Mouse (Mus musculus) adrenal gland, postnatal 4 days (tissue): ENCODE measurements around the gene Ihh. TPM values are rescaled to one million over a fixed set of nuclear protein-coding genes. Genes with fewer than 3 reads are reported as not detected.

ENCODE experiments used
- DNase-seq, 2 experiments: peaks; one replicate each; pipeline ENCODE4 v3.0.0; 2021 to 2022; ENCODE audit warnings: low spot score in 2 of 2, mixed read lengths in 2 of 2
- microRNA-seq: library from miRNA; unstranded; fragments of <30 nt; microRNA quantifications from one replicate; pipeline ENCODE4 v1.2.0, GENCODE M21; 2021
- total RNA-seq, 2 experiments: library from RNA; stranded (reverse); gene quantifications; 2 replicates each; pipeline ENCODE4 v1.2.3; 2021

The Ihh gene
- total RNA-seq, 2 experiments from 2014 or later, result 0.45 to 0.70 TPM

DNA sequence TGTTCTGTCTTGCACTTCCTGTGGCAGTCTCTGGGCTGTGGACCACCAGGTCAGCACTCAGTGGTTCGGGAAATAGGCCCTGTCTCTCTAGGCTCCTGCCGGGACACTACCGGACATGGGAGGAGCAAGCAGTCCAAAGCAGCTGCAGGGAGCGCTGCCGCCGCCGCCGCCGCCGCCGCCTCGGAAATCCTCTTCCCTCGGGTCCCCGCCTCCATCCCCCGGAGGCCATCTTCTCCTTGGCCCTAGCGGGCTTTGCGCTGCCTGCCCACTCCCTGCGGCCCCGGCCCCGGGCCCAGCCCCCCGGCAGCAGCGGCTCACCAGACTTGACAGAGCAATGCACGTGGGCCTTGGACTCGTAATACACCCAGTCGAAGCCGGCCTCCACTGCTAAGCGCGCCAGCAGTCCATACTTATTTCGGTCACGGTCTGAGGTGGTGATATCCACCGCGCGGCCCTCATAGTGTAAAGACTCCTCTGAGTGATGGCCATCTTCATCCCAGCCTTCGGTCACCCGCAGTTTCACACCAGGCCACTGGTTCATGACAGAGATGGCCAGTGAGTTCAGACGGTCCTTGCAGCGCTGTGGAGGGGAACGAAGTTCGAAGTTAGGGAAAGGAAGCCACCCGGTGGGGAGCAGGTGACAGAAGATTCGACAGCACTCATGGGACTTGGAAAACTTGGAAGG lies 3.3 kb downstream of the Ihh start:
- DNase-seq, result no peak

DNA sequence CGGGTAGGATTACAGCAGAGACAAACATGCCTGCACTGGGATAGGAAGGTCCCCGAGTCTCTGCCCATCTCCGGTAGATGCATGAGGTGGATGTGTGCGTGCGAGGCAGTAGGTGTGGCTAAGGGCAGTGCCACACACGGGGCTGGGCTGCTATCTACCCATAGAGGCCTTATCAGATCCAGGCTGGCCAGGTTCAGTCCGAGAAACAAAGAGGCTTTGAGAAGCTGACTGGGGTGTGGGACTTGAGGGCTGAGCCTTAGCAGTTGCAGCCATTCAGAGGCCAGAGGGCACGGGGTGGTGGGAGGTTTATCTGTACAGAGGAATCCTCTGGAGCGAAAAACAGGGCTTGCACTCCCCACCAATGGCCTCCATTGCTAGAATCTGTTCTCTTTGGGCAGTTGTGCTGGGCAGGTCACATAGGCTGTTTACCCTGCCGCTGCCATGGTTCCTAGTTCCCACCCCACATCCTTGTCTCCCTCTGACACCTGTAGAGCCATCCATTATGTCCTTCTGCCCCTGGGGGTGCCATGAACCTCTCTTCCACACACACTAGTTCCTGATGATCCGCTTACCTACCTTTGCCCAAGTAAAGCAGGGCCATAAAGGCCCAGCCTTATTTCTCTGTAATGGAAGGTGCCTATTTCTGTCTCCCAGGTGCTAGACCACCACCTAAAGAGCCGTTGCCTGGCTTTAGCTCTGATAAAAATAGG lies 9.7 kb downstream of the Ihh start:
- DNase-seq, result no peak

DNA sequence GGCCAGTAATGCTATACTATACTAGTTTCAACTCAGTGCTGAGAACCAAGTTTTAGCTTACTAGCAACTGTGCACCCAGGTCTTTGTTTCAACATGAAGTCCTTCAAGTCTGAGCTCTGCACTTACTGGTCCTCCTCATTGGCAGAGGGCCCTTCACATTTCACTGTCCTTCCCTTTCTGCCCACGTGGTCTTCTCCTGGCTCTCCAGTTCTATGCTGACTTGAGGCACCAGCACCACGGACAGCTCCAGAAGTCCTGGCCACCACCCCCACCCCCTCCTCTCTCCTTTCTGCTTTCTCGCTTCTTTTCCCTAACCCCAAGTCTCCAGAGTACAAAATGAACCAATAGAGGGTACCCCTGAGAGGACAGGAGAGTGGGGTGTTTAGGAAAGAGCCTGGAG lies 11.7 kb downstream of the Ihh start:
- no peak for DNase-seq

DNA sequence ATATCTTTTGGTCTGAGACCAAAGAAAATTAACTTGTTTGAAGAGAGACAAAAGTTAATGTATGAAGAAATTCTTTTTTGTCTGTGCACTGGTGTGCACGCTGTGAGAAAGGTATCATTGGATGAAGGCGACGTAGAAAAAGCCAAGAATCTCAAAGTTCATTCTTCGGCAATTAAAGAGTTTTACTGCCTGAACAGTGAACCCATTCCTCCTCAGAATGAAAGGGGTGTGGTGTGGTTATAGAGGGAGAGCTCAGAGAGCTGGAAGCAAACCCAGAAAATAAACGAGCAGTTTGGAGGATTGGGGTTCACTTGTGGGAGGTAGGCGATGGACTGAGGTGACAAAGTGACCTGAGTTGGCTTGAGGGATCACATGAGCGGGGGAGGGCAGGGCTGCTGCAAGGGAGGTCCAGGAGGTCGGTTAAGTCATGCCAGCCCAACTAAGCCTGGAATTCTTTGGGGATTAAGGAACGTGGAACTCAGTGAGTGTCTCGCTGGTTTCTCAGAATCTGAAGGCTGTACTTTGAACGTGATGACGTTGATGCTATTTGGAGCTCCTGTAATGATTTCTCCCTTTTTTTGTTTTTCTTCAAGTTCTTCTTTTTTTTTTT lies 15.1 kb downstream of the Ihh start:
- DNase-seq, result no peak

DNA sequence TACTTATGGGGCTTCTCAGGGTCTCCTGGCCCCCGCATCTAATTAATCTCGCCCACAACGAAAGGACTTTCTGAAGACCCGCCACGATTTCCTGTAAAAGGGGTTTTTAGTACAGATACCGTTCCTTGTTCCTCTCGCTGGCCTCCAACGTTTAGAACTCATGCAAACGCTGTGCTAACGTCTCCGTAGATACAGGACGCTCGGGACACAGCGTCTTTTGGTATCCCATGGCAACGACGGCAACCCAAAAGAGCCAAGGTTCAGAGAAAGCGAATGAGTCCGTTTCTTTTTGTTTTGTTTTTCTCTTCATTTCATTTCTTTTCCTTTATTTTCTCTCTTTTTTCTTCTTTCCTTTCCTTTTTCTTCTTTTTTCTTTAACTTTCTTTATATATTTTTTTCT lies 16.1 kb downstream of the Ihh start, which contains the start of gene Cfap65:
Cfap65 (minus strand) TSS at position 198 of the 400 bp plus-strand sequence.
- no peak for DNase-seq

DNA sequence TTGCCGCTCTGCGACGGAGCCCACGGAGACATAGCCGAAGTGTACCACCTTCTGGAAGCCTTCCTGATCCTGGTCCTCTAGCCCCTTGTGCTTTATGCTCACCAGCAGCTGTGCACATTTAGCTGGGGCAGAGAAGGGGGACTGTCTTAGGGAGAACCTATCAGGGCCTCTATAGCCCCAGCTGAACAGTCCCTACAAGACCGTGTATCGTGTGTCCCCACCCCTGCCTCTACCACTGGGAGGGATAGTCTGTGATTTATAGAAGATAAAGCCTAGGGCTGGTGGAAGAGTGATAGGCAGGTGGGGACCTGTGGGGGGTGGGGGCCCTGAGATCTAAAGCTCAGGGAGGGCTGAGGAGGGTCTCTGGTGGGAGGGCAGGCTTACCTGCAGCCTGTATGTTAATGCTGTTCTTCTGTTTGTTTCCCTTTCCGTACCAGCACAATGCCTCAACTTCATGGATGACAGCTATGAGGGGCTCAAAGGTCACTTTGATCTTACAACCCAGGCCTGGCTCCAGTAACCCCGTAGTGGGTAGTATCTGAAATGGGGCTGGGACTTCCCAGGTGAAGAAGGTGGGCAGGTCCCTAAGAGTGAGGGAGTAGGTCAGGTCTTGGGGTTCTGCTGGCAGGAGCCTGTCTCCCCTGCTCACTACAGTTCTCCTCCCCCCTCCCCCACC lies 23.7 kb downstream of the Ihh start:
- no peak for DNase-seq

DNA sequence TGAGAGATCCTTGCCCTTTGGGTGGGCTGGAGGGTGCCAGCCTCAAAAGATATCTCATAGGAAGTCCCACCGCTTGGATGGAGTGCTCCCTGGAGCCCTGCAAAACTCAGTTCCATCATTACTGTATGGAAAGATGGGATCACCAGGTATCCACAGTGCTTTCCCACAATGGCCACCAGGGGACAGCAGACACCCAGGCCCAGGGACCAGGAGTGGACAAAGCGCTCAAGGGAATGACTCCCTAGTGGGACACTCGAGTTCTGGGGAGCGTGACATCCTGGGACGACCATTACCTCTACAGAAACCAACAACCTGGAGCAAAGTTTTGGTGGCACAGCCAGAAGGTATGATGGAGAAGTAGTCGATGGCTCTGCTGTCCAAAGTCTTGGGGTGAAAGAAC lies 24.8 kb downstream of the Ihh start:
- no peak for DNase-seq

DNA sequence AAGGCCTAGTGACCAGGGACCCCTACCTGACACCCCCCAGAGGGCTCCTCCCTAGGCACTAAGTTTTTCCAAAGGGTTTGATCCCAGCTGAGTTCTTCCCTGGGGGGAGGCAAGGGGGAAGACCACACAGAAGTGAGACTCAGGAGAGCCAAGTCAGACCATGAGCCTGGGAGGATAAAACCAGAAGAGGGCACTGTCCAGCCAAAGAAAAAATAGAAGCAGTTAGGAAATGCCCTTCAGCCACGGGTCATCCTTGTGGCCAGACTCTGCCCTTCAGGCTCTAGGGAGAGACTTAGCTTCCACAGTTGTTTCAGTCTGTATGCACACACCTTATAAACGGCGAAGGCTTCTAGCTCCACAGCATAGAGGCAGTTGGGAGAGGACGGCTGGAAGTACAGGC lies 27.0 kb downstream of the Ihh start:
- DNase-seq, result no peak

DNA sequence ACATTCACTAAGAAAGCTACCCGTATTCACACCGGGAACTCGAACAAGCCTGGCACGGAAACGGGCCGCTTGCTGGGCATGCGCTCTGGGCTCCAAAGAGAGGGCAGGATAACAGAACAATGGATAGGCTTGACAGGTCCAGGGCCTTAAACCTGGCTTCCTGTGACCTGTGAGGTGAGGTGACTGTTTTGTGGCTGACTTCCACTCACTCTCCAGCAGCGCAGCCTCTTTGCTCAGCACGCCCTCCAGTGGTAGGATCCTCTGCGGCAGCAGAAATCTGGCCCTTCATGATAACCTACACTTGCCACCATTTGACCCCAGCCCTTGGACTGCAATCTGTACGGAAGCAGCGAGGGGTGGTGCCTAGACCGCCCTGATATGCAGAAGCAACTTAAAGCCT lies 35.8 kb downstream of the Ihh start:
- no peak for DNase-seq

DNA sequence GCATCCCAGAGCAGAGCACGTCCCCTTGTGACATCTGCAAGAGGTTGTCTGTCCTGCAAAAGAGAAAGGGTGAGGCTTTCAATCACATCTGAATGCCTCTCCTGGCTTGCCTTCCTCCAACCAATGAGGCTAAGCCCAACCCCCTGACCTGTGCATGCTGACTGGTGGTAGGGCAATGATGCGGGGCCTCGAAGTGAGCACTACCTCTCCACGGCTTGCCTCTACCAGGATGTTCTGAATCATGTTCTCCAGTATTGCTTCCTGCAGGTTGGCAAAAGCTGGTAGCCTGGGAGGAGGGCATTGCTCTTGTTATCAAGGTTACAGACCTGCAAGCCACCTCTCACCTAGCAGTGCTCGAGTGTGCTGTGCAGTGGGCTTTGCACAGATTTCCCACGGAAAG lies 49.3 kb downstream of the Ihh start:
- DNase-seq, result no peak

DNA sequence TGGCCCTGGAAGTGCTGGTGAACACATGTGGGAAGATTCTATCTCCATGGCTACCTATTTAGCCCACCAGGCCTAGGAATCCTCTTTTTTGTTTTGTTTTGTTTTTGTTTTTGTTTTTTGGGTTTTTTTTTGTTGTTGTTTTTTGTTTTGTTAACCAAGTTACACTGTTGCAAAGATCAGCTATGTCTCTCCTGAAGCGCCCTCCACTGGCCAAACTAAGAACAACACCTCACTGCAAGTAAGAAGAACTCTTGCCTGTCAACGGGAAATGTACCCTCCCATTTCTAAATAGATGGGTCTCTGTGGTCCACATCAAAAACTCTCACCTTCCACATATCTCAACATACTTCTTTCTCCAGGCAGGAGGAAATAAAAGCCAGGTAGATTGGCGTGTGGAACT lies 49.8 kb downstream of the Ihh start:
- DNase-seq, result no peak

DNA sequence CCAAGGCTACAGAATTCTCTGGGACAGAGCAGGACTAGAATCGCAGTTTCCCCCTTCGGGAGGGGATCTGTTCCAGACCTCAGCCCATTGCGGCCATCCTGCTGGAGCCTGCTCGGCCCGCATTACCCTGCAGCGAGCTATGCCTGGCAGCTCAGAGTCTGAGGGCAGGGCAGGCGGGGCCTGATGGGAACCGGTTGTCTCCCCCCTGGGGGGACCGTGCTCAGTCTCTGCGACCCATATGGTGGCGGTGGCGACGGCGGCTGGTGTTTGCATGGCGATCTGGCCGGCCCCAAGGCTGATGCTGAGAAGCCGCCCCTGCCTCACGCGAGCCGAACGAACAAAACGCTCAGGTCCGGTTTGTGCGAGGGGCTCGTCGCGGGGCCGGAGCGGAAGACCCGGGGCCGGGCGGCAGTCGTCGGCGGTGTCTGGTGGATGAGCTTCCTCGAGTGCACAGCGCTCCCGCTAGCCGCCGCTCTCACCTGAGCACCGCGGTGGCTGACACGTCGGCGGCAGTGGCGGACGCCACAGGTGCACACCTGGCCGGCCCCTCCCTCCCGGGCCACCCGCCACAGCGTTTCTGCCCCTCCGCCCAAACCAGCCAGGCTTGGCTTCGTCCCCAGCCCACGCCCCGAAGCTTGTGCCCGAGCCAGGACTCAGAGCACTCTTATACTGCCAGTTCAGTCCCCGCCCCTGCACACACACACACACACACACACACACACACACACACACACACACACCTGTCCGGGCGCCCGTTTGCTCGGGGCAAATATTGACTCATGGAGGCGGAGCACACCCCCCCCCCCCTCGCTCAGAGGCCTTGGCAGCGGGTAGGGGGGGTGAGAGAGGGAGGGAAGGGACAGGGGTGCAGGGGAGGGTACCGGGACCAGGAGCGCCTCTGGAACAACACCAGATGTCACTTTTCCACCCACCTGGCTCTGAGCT lies 50.9 kb downstream of the Ihh start:
- DNase-seq, result no peak

DNA sequence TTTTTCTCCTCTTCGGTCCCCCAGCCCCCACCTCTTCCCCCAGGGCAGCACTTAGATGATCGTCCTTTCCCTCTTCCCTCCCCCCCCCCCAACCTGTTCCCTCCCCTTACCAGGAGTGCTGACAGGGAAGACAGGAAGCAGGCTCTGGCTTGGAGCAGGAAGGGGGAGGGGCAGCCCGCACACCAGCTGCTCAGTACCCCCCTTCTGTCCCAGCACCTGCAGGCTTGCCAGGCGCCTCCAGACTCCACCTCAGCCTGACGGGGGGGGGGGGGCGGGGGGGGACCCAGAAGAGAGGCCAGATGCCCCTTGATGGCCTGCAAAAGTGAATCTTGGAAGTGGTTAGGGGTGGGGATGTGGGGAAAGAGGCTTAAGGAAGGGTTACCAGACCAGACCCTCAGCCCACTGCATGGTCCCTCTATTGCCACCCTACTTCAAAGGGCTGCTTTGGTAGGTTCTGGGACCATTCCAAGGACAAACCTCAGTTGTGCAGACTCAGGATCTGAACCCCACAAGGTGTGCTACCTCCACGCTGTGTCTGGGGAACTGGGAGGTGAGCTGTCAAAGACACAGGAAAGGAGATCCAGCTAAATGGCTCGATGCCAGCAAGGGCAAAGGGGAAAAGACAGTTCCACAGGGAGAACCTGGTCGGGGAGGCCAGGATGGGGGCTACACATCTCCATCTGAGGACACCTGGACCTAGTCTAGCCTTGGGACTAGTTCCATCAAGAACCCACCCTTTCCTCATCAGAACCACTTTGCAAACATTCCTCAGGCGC lies 52.6 kb downstream of the Ihh start:
- DNase-seq, result no peak

DNA sequence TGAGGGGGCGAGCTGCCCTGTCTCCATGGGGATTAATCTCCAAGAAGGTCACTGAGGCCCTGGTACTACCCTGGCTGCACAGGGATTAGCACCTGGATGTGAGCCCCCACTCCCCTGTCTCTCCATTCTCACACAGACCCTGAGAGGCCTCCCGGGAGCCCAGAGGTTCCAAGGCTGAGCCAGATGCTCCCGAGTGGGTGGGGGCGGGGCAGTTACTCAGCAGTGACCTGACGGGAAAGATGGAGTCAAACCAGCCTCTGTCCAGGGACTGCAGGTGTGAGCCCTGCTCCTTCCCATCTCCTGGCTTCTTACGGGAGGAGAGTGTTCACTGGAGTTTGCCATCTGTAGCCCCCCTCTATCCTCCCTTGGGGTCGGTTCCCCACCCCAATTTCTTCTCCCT lies 53.5 kb downstream of the Ihh start:
- DNase-seq, result no peak

Small RNAs within 50 kb of the gene (microRNA-seq; reads per million reads assigned to microRNA genes)
- gene Mir375, result 47,453 reads per million, percentile 99 among the genes with 10 or more reads in this experiment

Other genes with a start within 250 kb of the Ihh start
- gene Cyp27a1, start 238.1 kb downstream of the Ihh start, total RNA-seq, result 1 to 10 TPM; 6.2 to 8.0 TPM
- gene Prkag3, start 202.5 kb downstream of the Ihh start, total RNA-seq, result under 1 TPM; 0.42 to 0.45 TPM
- 1 to 10 TPM; 3.1 to 3.5 TPM for gene Wnt6, start 179.8 kb downstream of the Ihh start, total RNA-seq
- gene Wnt10a, start 160.2 kb downstream of the Ihh start, total RNA-seq, result under 1 TPM; 0.23 to 0.50 TPM
- 10 to 100 TPM in 1 of 2 experiments, 1 to 10 TPM in 1; 6.6 to 10.1 TPM for gene Cdk5r2, start 96.7 kb downstream of the Ihh start, total RNA-seq
- gene Fev, start 66.3 kb downstream of the Ihh start, total RNA-seq, result 1 to 10 TPM; 2.1 to 3.4 TPM
- 1 to 10 TPM; 2.0 to 3.3 TPM for gene Cryba2, start 58.5 kb downstream of the Ihh start, total RNA-seq
- gene Cfap65, start 16.1 kb downstream of the Ihh start, total RNA-seq, result not detected
- 1 to 10 TPM; 4.4 to 4.5 TPM for gene Nhej1, start 173.5 kb upstream of the Ihh start, total RNA-seq
- gene Slc23a3, start 182.2 kb upstream of the Ihh start, total RNA-seq, result 1 to 10 TPM in 1 of 2 experiments, under 1 TPM in 1; 0.56 to 1.6 TPM
- 10 to 100 TPM; 52.1 to 55.4 TPM for gene Cnppd1, start 191.0 kb upstream of the Ihh start, total RNA-seq
- 10 to 100 TPM; 90.3 to 92.2 TPM for gene Retreg2, start 191.1 kb upstream of the Ihh start, total RNA-seq
- 10 to 100 TPM; 27.5 to 31.4 TPM for gene Zfand2b, start 217.0 kb upstream of the Ihh start, total RNA-seq
- gene Abcb6, start 228.7 kb upstream of the Ihh start, total RNA-seq, result 10 to 100 TPM; 42.1 TPM
- 10 to 100 TPM; 23.0 to 27.3 TPM for gene Ankzf1, start 240.5 kb upstream of the Ihh start, total RNA-seq
- gene Atg9a, start 240.5 kb upstream of the Ihh start, total RNA-seq, result 10 to 100 TPM; 38.0 to 41.8 TPM